Mouse (Mus musculus): ENCODE measurements at regions not wholly inside any gene's neighbourhood (a gene's known extent, or its start where the extent isn't known, plus 50 kb on each side); places are given as distances from the start of the nearest gene placed in this dataset.

DNA sequence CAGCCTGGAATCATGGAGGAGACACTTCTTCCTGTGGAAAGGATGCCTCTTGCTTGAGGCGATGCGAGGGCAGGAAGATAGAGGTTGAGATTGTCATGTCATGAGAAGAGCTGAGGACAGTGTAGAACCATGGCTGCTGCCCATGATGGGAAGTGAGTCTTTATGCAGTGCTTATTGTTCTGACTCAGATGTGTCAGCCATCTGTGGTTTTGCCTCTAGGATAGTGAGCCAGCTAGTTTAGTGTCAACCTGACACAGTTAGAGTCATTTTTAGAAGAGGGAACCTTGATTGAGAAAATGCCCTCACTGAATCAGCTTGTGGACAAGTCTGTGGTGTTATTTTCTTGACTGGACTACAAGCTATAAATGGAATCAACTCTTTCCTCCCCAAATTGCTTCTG is 107.1 kb upstream of the Veph1 start:
- TF ChIP-seq POU5F1 (IDR thresholded peaks at IDR 0.05; ENCODE audit: borderline replicate concordance, low read length): no peak
- TF ChIP-seq CTCF (conservative IDR thresholded peaks at IDR 0.05; ENCODE audit: low read length): no peak

All from E14TG2a.4 (cell line).